Mouse (Mus musculus): ENCODE measurements at regions not wholly inside any gene's neighbourhood (a gene's known extent, or its start where the extent isn't known, plus 50 kb on each side); places are given as distances from the start of the nearest gene placed in this dataset.
"Not testable (repeated sequence)": the region's sequence is repeated elsewhere in the genome, so short reads cannot be mapped to it uniquely, and the experiment has no call there.

DNA sequence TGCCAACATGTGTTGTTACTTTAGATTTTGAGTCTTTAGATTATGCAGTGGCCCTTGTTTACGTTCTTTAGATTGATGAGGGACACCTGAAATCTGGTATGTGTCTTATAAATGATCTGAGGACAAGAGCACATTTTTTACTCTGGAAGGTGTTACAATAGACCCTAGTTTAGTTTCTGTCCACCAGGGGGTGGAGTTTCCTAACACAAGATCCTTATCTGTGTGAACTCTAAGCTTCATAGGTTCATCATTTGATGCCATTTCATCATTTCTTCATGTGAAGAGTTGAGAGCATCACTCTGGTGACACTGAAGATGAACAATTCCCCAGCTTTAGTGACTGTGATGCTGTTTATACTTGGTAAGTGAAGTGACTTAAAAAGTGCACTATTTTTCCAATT is 825.5 kb downstream of the Dad1 start:
- TF ChIP-seq POLR2A (IDR thresholded peaks at IDR 0.05; ENCODE audit: low read depth, low read length); CTCF (conservative IDR thresholded peaks at IDR 0.05; ENCODE audit: insufficient read depth, insufficient read length, low read depth, low read length): not testable (repeated sequence)

Measured in kidney, adult 2 months (tissue).